Mouse (Mus musculus): Measurements from ENCODE around the gene Dcaf12. TPM values are rescaled to one million over a fixed set of nuclear protein-coding genes. Genes with fewer than 3 reads are reported as not detected.

Dcaf12 gene
- polyA plus RNA-seq, 1 experiment from 2014 or later, result 68.1 TPM

GRCm38 (mm10) chr4:41266350-41266749 is 48.3 kb downstream of the Dcaf12 start:
- Histone ChIP-seq H3K27ac (ENCODE audit: low read length) (no peak overlapping the region), H3K36me3 (ENCODE audit: control insufficient read depth, insufficient read depth, low read length) (peaks cover 6% of the 10 kb centered on the region), H3K4me3 (ENCODE audit: low read length) (no peak overlapping the region), H3K4me1 (replicated peaks; ENCODE audit: control insufficient read depth, insufficient read depth, low read length) (no peaks in the 10 kb centered on the region), H3K9me3 (ENCODE audit: control insufficient read depth, low read length) (no peaks in the 10 kb centered on the region), H3K4me2 (ENCODE audit: low read depth, low read length) (no peak overlapping the region), H3K27me3 (ENCODE audit: control insufficient read depth, insufficient read depth, low read depth, low read length) (no peaks in the 10 kb centered on the region), H3K9ac (ENCODE audit: low read length) (no peak overlapping the region)
- 64% methylated on average over 4 of the region's 4 CpGs for WGBS
- ATAC-seq (ENCODE audit: low read depth), result no peak

GRCm38 (mm10) chr4:41260691-41261090 is 54.0 kb downstream of the Dcaf12 start:
- H3K4me1 ChIP-seq (replicated peaks; ENCODE audit: control insufficient read depth, insufficient read depth, low read length), result 0 out of 2 replicates have a peak, but pooled peaks cover 2% of the 10 kb centered on the region
- no peak overlapping the region for H3K9ac ChIP-seq (ENCODE audit: low read length)
- no peak overlapping the region for H3K4me3 ChIP-seq (ENCODE audit: low read length)
- no peaks in the 10 kb centered on the region for H3K9me3 ChIP-seq (ENCODE audit: control insufficient read depth, low read length)
- ATAC-seq (ENCODE audit: low read depth), result no peak
- H3K27me3 ChIP-seq (ENCODE audit: control insufficient read depth, insufficient read depth, low read depth, low read length), result no peaks in the 10 kb centered on the region
- no peak overlapping the region for H3K27ac ChIP-seq (ENCODE audit: low read length)
- H3K4me2 ChIP-seq (ENCODE audit: low read depth, low read length), result no peak overlapping the region
- peaks cover 2% of the 10 kb centered on the region; the same call in 1 of the 2 replicates for H3K36me3 ChIP-seq (ENCODE audit: control insufficient read depth, insufficient read depth, low read length)

- WGBS, result 85% methylated on average over 4 of the region's 4 CpGs
- Histone ChIP-seq H3K27me3 (ENCODE audit: control insufficient read depth, insufficient read depth, low read depth, low read length) (no peaks in the 10 kb centered on the region), H3K27ac (ENCODE audit: low read length) (no peak overlapping the region)
Observed at GRCm38 (mm10) chr4:41259019-41259418, 55.7 kb downstream of the Dcaf12 start.

GRCm38 (mm10) chr4:41257752-41258151 is 56.9 kb downstream of the Dcaf12 start:
- H3K4me3 ChIP-seq (ENCODE audit: low read length), result no peak overlapping the region
- H3K4me2 ChIP-seq (ENCODE audit: low read depth, low read length), result no peak overlapping the region
- H3K4me1 ChIP-seq (replicated peaks; ENCODE audit: control insufficient read depth, insufficient read depth, low read length), result 0 out of 2 replicates have a peak, but pooled peaks cover 3% of the 10 kb centered on the region
- H3K27ac ChIP-seq (ENCODE audit: low read length), result no peak overlapping the region
- H3K9me3 ChIP-seq (ENCODE audit: control insufficient read depth, low read length), result no peaks in the 10 kb centered on the region
- no peak for ATAC-seq (ENCODE audit: low read depth)
- 42% methylated on average over 1 of the region's 1 CpGs for WGBS
- no peaks in the 10 kb centered on the region; the same call in 1 of the 2 replicates for H3K36me3 ChIP-seq (ENCODE audit: control insufficient read depth, insufficient read depth, low read length)
- no peaks in the 10 kb centered on the region for H3K27me3 ChIP-seq (ENCODE audit: control insufficient read depth, insufficient read depth, low read depth, low read length)
- no peak overlapping the region for H3K9ac ChIP-seq (ENCODE audit: low read length)

More at GRCm38 (mm10) chr4:41259019-41259418, 55.7 kb downstream of the Dcaf12 start:
- no peak for ATAC-seq (ENCODE audit: low read depth)
- H3K4me3 ChIP-seq (ENCODE audit: low read length), result no peak overlapping the region
- H3K36me3 ChIP-seq (ENCODE audit: control insufficient read depth, insufficient read depth, low read length), result no peaks in the 10 kb centered on the region; the same call in 1 of the 2 replicates
- no peak overlapping the region for H3K9ac ChIP-seq (ENCODE audit: low read length)
- H3K9me3 ChIP-seq (ENCODE audit: control insufficient read depth, low read length), result no peaks in the 10 kb centered on the region
- H3K4me1 ChIP-seq (replicated peaks; ENCODE audit: control insufficient read depth, insufficient read depth, low read length), result 0 out of 2 replicates have a peak, but pooled peaks cover 3% of the 10 kb centered on the region
- H3K4me2 ChIP-seq (ENCODE audit: low read depth, low read length), result no peak overlapping the region

- Histone ChIP-seq H3K9me3 (ENCODE audit: control insufficient read depth, low read length) (no peaks in the 10 kb centered on the region), H3K4me1 (replicated peaks; ENCODE audit: control insufficient read depth, insufficient read depth, low read length) (0 out of 2 replicates have a peak, but pooled peaks cover 3% of the 10 kb centered on the region), H3K4me3 (ENCODE audit: low read length) (no peak overlapping the region), H3K9ac (ENCODE audit: low read length) (no peak overlapping the region), H3K27ac (ENCODE audit: low read length) (peak overlapping the region; percentile 48; the same call in 1 of the 2 replicates), H3K27me3 (ENCODE audit: control insufficient read depth, insufficient read depth, low read depth, low read length) (no peaks in the 10 kb centered on the region), H3K4me2 (ENCODE audit: low read depth, low read length) (no peak overlapping the region), H3K36me3 (ENCODE audit: control insufficient read depth, insufficient read depth, low read length) (0 out of 2 replicates have a peak, but pooled peaks cover 2% of the 10 kb centered on the region)
- no peak for ATAC-seq (ENCODE audit: low read depth)
- WGBS, result 80% methylated on average over 12 of the region's 12 CpGs
Observed at GRCm38 (mm10) chr4:41255564-41256210, 59.0 kb downstream of the Dcaf12 start.

- 90% methylated on average over 2 of the region's 2 CpGs for WGBS
- Histone ChIP-seq H3K27me3 (ENCODE audit: control insufficient read depth, insufficient read depth, low read depth, low read length) (no peaks in the 10 kb centered on the region), H3K9me3 (ENCODE audit: control insufficient read depth, low read length) (no peaks in the 10 kb centered on the region), H3K4me2 (ENCODE audit: low read depth, low read length) (no peak overlapping the region), H3K4me3 (ENCODE audit: low read length) (no peak overlapping the region), H3K9ac (ENCODE audit: low read length) (no peak overlapping the region), H3K27ac (ENCODE audit: low read length) (no peak overlapping the region), H3K36me3 (ENCODE audit: control insufficient read depth, insufficient read depth, low read length) (peaks cover 6% of the 10 kb centered on the region; the same call in 1 of the 2 replicates), H3K4me1 (replicated peaks; ENCODE audit: control insufficient read depth, insufficient read depth, low read length) (0 out of 2 replicates have a peak, but pooled peaks cover 3% of the 10 kb centered on the region)
- ATAC-seq (ENCODE audit: low read depth), result no peak
Observed at GRCm38 (mm10) chr4:41253756-41254155, 60.9 kb downstream of the Dcaf12 start.

GRCm38 (mm10) chr4:41245408-41245807 is 69.3 kb downstream of the Dcaf12 start:
- H3K4me1 ChIP-seq (replicated peaks; ENCODE audit: control insufficient read depth, insufficient read depth, low read length), result no peaks in the 10 kb centered on the region
- no peak for ATAC-seq (ENCODE audit: low read depth)
- no peak overlapping the region for H3K4me3 ChIP-seq (ENCODE audit: low read length)
- no peaks in the 10 kb centered on the region for H3K9me3 ChIP-seq (ENCODE audit: control insufficient read depth, low read length)
- WGBS, result 92% methylated on average over 2 of the region's 2 CpGs
- H3K4me2 ChIP-seq (ENCODE audit: low read depth, low read length), result no peak overlapping the region
- peaks cover 17% of the 10 kb centered on the region for H3K36me3 ChIP-seq (ENCODE audit: control insufficient read depth, insufficient read depth, low read length)
- H3K9ac ChIP-seq (ENCODE audit: low read length), result no peak overlapping the region
- no peaks in the 10 kb centered on the region for H3K27me3 ChIP-seq (ENCODE audit: control insufficient read depth, insufficient read depth, low read depth, low read length)
- H3K27ac ChIP-seq (ENCODE audit: low read length), result no peak overlapping the region

Other genes starting within 250 kb of the Dcaf12 start
- gene Aqp3, start 216.7 kb downstream of the Dcaf12 start, polyA plus RNA-seq (2015; fragmentation: Nextera tagmentation; extraction: Ambion mirVana), result 1.5 and 4.5 TPM in 2 replicates
- 19.7 and 22.5 TPM in 2 replicates for gene Nol6, start 190.4 kb downstream of the Dcaf12 start, polyA plus RNA-seq (2015; fragmentation: Nextera tagmentation; extraction: Ambion mirVana)
- gene Ube2r2, start 179.1 kb downstream of the Dcaf12 start, polyA plus RNA-seq (2015; fragmentation: Nextera tagmentation; extraction: Ambion mirVana), result 72.9 and 75.6 TPM in 2 replicates
- gene Ubap2, start 39.7 kb downstream of the Dcaf12 start, polyA plus RNA-seq (2015; fragmentation: Nextera tagmentation; extraction: Ambion mirVana), result 50.1 and 57.0 TPM in 2 replicates
- gene Ubap1, start 34.1 kb upstream of the Dcaf12 start, polyA plus RNA-seq (2015; fragmentation: Nextera tagmentation; extraction: Ambion mirVana), result 42.6 and 46.9 TPM in 2 replicates
- gene Kif24, start 150.0 kb upstream of the Dcaf12 start, polyA plus RNA-seq (2015; fragmentation: Nextera tagmentation; extraction: Ambion mirVana), result 8.3 and 8.4 TPM in 2 replicates
- 46.9 and 47.6 TPM in 2 replicates for gene Nudt2, start 150.3 kb upstream of the Dcaf12 start, polyA plus RNA-seq (2015; fragmentation: Nextera tagmentation; extraction: Ambion mirVana)
- 6.0 and 6.4 TPM in 2 replicates for gene AI464131, start 188.2 kb upstream of the Dcaf12 start, polyA plus RNA-seq (2015; fragmentation: Nextera tagmentation; extraction: Ambion mirVana)
- gene 1110017D15Rik, start 202.4 kb upstream of the Dcaf12 start, polyA plus RNA-seq (2015; fragmentation: Nextera tagmentation; extraction: Ambion mirVana), result 15.7 and 18.6 TPM in 2 replicates